Mouse (Mus musculus): ENCODE data around the gene Tdrd1. TPM values are rescaled to one million over a fixed set of nuclear protein-coding genes. Genes with fewer than 3 reads are reported as not detected.

Gene Tdrd1
- total and polyA plus RNA-seq, 2 experiments from 2014 or later: 0.77 to 1.7 TPM

DNA sequence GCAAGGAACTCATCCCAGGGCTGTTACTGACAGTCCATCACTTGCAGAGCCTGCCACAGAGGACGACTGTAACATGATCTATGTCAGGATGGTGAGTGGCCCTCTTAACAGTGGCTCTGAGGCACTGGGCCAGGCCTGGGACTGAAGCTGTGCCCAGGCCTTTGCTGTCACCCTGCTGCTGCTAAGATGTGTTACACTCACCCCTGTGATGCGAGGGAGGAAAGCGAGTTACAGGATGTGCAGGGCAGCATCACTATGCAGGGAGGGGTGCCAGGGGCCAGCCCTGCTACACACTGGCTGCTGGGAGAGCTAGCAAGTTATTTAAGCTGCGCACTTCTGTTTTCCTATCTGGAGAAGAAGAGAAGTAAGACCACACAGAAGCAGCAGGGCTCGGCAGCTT lies 30.4 kb downstream of the Tdrd1 start:
- DNase-seq (no peak), ATAC-seq (no peak)
- no peaks in the 10 kb centered on the region for H3K36me3 ChIP-seq (ENCODE audit: insufficient read depth)
- no peak overlapping the region for H3K27ac ChIP-seq (ENCODE audit: low read depth, low read length)
- TF ChIP-seq CTCF (IDR thresholded peaks at IDR 0.05; ENCODE audit: low read depth): no peak
- H3K9me3 ChIP-seq (ENCODE audit: low read length): no peaks in the 10 kb centered on the region
- WGBS: 59% methylated on average over 5 of the region's 5 CpGs
- no peaks in the 10 kb centered on the region for H3K27me3 ChIP-seq (ENCODE audit: insufficient read depth, low read length)
- H3K4me2 ChIP-seq (ENCODE audit: low read depth): no peak overlapping the region
- no peak overlapping the region for H3K9ac ChIP-seq
- no peaks in the 10 kb centered on the region for H3K4me1 ChIP-seq (ENCODE audit: insufficient read depth)
- H3K4me3 ChIP-seq (ENCODE audit: low read depth, low read length): no peak overlapping the region

DNA sequence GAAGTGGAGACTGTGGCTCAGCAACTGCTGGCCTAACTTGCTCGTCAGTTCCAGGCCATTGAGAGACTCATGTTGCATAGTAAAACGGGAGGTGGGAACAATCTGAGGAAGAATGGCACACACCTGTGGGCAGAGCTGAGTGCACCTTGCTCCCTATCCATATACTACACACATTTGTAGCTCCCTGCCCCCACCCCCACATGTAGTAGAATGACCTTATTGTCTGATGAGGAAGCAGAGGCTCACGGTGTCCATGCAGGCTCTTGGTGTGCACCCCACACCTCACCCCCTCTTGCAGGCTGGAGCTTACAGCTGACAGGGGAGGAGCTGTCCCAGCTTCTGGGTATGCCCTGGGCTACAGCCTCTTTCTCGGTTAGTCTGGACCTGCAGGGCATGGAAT lies 41.7 kb downstream of the Tdrd1 start:
- Histone ChIP-seq H3K27ac (ENCODE audit: low read depth, low read length) (no peak overlapping the region), H3K9me3 (ENCODE audit: low read length) (no peaks in the 10 kb centered on the region), H3K36me3 (ENCODE audit: insufficient read depth) (no peaks in the 10 kb centered on the region), H3K4me3 (ENCODE audit: low read depth, low read length) (no peak overlapping the region), H3K4me2 (ENCODE audit: low read depth) (no peak overlapping the region), H3K9ac (no peak overlapping the region), H3K27me3 (ENCODE audit: insufficient read depth, low read length) (peaks cover 5% of the 10 kb centered on the region), H3K4me1 (ENCODE audit: insufficient read depth) (no peaks in the 10 kb centered on the region)
- 73% methylated on average over 4 of the region's 4 CpGs for WGBS
- DNase-seq (no peak), ATAC-seq (no peak)
- TF ChIP-seq CTCF (IDR thresholded peaks at IDR 0.05; ENCODE audit: low read depth): no peak

DNA sequence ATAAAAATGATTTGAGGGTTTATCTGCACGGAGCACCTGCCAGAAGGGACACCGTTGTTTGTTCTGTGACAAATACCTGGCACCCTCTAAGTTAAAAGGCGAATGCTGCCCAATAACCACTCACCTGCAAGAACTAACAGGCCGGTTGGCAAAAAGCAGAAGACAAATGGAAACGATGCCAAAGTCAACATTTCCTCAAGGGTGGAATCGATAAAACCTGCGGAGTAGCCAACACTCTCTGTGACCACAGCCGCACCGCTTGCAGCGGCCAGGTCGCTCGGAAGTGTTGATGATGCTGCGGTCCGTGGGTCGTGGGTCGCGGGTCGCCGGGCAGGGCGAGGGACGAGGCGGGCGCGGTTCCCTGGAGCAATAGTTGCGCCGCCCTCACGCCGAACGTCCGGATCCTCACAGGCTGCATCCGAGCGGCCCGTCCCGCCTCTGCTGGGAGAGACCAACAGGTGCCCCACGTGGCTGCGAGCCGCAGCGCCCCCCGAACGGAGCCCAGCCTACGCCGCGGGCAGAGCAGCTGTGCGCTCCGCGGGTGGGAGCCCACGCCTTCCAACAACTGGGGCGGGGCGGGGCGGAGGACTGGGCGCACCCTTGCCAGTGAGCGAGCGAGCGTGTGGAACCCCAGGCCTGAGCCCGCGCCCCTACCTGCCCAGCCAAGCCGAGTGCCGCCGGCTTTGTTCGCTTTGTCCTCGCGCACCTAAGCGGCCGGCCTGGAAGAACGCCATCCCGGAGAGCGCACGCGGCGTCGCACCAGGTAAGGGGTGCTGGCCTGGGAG lies 48.0 kb downstream of the Tdrd1 start, which contains the start of gene Vwa2:
TSS of gene Vwa2 (plus strand) at position 434 of the 785 bp plus-strand sequence.
- peak within 1 kb of the TSS; percentile 37 for H3K9ac ChIP-seq
- H3K27ac ChIP-seq (ENCODE audit: low read depth, low read length): no peak within 1 kb of the TSS
- peak within 1 kb of the TSS; percentile 47 for H3K4me3 ChIP-seq (ENCODE audit: low read depth, low read length)
- peak; percentile 62; the same call in 1 of the 2 replicates for ATAC-seq
- DNase-seq: peak; percentile 18
- 0 out of 2 replicates have a peak, but pooled peaks cover 9% of the 10 kb centered on the region for H3K4me1 ChIP-seq (ENCODE audit: insufficient read depth)
- H3K9me3 ChIP-seq (ENCODE audit: low read length): no peaks in the 10 kb centered on the region
- TF ChIP-seq CTCF (IDR thresholded peaks at IDR 0.05; ENCODE audit: low read depth): 0 out of 2 replicates have a peak, but pooled peaks have one; percentile 5
- H3K4me2 ChIP-seq (ENCODE audit: low read depth): peak within 1 kb of the TSS; percentile 98
- H3K36me3 ChIP-seq (ENCODE audit: insufficient read depth): no peaks in the 10 kb centered on the region
- 2% methylated on average over 71 of the region's 71 CpGs for WGBS
- peaks cover 33% of the 10 kb centered on the region for H3K27me3 ChIP-seq (ENCODE audit: insufficient read depth, low read length)

DNA sequence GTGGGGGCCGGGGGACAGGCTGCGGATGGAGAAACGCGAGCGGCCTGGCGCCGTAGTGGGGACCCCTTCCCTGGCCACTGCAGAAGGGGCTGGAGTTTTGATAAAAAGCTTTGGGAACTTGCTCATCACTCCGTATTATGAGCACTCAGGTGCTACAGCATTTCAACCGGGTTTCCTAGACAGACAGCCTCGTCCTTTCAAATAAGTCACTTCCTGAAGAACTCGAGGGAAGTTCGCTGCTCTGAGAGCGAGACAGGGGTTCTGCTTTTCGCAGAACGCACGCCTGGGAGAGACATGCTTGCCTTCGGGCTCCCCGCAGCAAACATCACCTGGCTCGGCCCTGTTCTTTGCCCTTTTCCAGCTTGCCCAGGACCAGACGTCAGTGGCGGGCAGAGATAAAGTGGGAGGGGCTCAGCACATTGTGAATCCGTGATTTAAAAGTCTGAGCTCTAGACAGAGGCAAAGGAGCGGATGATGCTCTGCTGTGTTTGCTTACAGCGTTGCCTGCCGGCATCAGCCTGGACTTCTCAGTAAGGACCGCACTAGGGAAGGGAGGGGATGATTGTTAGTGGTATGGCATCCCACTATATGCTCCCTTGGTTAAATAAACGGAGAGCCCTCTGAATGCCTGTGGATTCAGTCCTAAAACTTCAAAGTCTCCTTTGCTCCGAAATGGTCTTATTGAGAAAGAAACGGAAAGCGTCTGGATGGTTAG lies 48.7 kb downstream of the Tdrd1 start:
- WGBS: 8% methylated on average over 30 of the region's 30 CpGs
- no peaks in the 10 kb centered on the region for H3K9me3 ChIP-seq (ENCODE audit: low read length)
- H3K4me1 ChIP-seq (ENCODE audit: insufficient read depth): 0 out of 2 replicates have a peak, but pooled peaks cover 9% of the 10 kb centered on the region
- H3K4me2 ChIP-seq (ENCODE audit: low read depth): peak overlapping the region; percentile 98
- peak overlapping the region; percentile 47 for H3K4me3 ChIP-seq (ENCODE audit: low read depth, low read length)
- no peak for TF ChIP-seq CTCF (IDR thresholded peaks at IDR 0.05; ENCODE audit: low read depth)
- peak overlapping the region; percentile 37; the same call in 1 of the 2 replicates for H3K9ac ChIP-seq
- no peak overlapping the region for H3K27ac ChIP-seq (ENCODE audit: low read depth, low read length)
- 0 out of 2 replicates have a peak, but pooled peaks have one; percentile 6 for ATAC-seq
- peak; percentile 15 for DNase-seq
- no peaks in the 10 kb centered on the region for H3K36me3 ChIP-seq (ENCODE audit: insufficient read depth)
- H3K27me3 ChIP-seq (ENCODE audit: insufficient read depth, low read length): peaks cover 33% of the 10 kb centered on the region

DNA sequence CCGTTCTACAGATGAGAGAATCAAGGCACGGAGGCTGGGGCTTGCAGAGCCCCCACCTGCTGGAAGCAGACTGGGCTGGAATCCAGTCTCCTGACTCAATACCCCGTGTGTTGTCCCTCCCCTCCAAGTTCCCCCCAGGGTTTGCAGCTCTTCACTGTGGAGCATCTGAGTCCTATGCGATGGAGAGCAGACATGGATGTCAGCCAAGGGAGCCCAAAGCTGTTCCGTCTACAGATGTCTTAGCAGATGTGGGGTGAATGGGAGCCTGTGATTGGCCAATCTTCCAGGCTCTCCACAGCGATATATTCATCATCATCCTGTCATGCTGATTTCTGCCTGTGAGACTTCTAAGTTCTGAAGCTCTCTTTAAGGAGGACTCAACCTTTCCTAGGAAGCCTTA lies 51.4 kb downstream of the Tdrd1 start:
- no peak for TF ChIP-seq CTCF (IDR thresholded peaks at IDR 0.05; ENCODE audit: low read depth)
- Histone ChIP-seq H3K27ac (ENCODE audit: low read depth, low read length) (no peak overlapping the region), H3K4me1 (ENCODE audit: insufficient read depth) (0 out of 2 replicates have a peak, but pooled peaks cover 9% of the 10 kb centered on the region), H3K36me3 (ENCODE audit: insufficient read depth) (no peaks in the 10 kb centered on the region), H3K9me3 (ENCODE audit: low read length) (no peaks in the 10 kb centered on the region), H3K4me3 (ENCODE audit: low read depth, low read length) (no peak overlapping the region), H3K27me3 (ENCODE audit: insufficient read depth, low read length) (peaks cover 31% of the 10 kb centered on the region), H3K9ac (no peak overlapping the region), H3K4me2 (ENCODE audit: low read depth) (no peak overlapping the region)
- WGBS: 49% methylated on average over 6 of the region's 6 CpGs
- ATAC-seq (peak; percentile 60), DNase-seq (peak; percentile 42)

DNA sequence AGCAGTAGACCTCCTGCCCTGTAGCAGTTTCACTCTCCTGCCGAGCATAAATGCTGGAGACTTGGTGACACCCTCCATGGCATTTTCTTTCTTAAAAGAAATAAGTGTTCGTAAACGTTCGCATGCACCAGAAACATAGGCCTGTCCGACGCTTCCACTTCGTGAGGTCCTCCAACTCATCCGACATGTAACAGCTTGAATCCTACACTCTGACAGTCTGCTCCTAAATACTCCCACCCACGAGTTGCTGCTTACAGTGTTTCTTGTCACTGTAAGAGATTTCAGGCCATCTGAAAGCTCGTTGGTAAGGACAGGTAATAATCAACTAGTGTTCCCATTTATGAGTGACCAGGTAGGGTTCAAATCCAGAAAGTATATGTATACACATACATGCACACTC lies 61.9 kb downstream of the Tdrd1 start:
- Histone ChIP-seq H3K9ac (no peak overlapping the region), H3K36me3 (ENCODE audit: insufficient read depth) (no peaks in the 10 kb centered on the region), H3K27ac (ENCODE audit: low read depth, low read length) (no peak overlapping the region), H3K9me3 (ENCODE audit: low read length) (no peaks in the 10 kb centered on the region), H3K4me2 (ENCODE audit: low read depth) (no peak overlapping the region), H3K4me3 (ENCODE audit: low read depth, low read length) (no peak overlapping the region), H3K27me3 (ENCODE audit: insufficient read depth, low read length) (no peaks in the 10 kb centered on the region), H3K4me1 (ENCODE audit: insufficient read depth) (no peaks in the 10 kb centered on the region)
- DNase-seq (no peak), ATAC-seq (no peak)
- WGBS: 80% methylated on average over 10 of the region's 10 CpGs
- TF ChIP-seq CTCF (IDR thresholded peaks at IDR 0.05; ENCODE audit: low read depth): no peak

DNA sequence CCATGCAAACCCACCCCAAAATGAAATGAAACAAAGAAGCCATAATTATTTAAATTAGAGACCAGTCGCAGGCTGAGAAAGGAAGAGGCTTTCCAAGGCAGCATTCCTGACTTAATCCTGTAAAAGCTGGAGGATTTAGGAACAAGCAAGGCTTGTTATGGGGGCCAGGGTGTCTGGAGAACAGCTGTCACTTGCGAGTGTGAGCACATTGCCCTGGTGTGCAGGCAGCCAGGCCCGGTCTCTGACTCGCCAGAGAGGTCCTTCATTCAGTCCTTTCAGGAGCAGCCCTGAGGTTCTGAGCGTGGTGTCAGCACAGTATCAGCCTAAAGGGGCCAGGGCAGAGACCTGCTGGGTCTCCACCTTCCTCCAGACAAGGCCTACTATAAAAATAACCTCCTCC lies 62.6 kb downstream of the Tdrd1 start:
- H3K27me3 ChIP-seq (ENCODE audit: insufficient read depth, low read length): no peaks in the 10 kb centered on the region
- DNase-seq: no peak
- no peaks in the 10 kb centered on the region for H3K4me1 ChIP-seq (ENCODE audit: insufficient read depth)
- no peak overlapping the region for H3K9ac ChIP-seq
- no peaks in the 10 kb centered on the region for H3K36me3 ChIP-seq (ENCODE audit: insufficient read depth)
- H3K4me2 ChIP-seq (ENCODE audit: low read depth): no peak overlapping the region
- ATAC-seq: no peak
- 40% methylated on average over 5 of the region's 5 CpGs for WGBS
- no peaks in the 10 kb centered on the region for H3K9me3 ChIP-seq (ENCODE audit: low read length)
- H3K4me3 ChIP-seq (ENCODE audit: low read depth, low read length): no peak overlapping the region
- no peak overlapping the region for H3K27ac ChIP-seq (ENCODE audit: low read depth, low read length)
- no peak for TF ChIP-seq CTCF (IDR thresholded peaks at IDR 0.05; ENCODE audit: low read depth)
